In the genomic region with DNA sequence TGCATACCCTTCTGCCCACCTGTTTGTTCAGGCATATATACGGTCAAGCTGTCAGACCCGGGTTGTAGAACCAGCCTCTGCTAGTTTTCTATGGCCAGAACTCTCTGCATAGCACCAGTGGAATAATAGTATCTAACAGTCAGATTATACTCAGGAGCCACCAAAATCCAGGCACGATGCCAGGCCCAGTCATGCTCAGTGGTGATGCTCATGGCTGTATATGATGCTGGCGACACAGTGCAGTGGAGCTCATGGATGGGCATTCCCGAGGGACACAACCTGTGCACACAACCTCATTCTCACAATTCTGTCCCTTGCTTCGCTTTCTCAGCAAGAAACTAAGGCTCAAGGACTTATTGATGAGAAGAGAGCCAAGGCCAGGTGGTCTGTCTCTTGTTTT, we compare ENCODE assay signal across 17 mouse cellular contexts. TPM values are rescaled to one million over a fixed set of nuclear protein-coding genes. Genes with fewer than 3 reads are reported as not detected.
DNase-seq lines count a peak whose midpoint lies in the region; ATAC-seq and TF ChIP-seq lines count a peak whose summit lies in the region.
"Had no signal": no experiment of that assay in that cellular context is flagged by ENCODE, and none has a peak within 500 bp of the region (broad histone marks: within the 10 kb centered on the region; RNA-seq: fewer than 3 reads in every experiment).

No protein-coding gene starts in this region.

- peak overlapping the region; percentile 19; the same call in 1 of the 2 replicates for H3K9ac ChIP-seq in hindbrain, embryonic 13.5 days
- no peak overlapping the region for H3K9ac ChIP-seq in hindbrain, embryonic 11.5 days (ENCODE audit: low read depth, low read length)
- no peak overlapping the region for H3K9ac ChIP-seq in midbrain, postnatal 0 days (replicated peaks; ENCODE audit: low read length, poor library complexity, severe bottlenecking)
- H3K9ac ChIP-seq in midbrain, embryonic 15.5 days = no peak overlapping the region
- no peak overlapping the region for H3K9ac ChIP-seq in lung, postnatal 0 days (replicated peaks; ENCODE audit: low read depth)
- H3K9ac ChIP-seq: liver, embryonic 14.5 days had no signal

- H3K27me3 ChIP-seq in hindbrain, embryonic 13.5 days = no peaks in the 10 kb centered on the region
- no peaks in the 10 kb centered on the region for H3K27me3 ChIP-seq in hindbrain, embryonic 11.5 days (ENCODE audit: control insufficient read depth, insufficient read depth, low read length)
- H3K27me3 ChIP-seq in midbrain, postnatal 0 days (ENCODE audit: insufficient read depth, low read length) = no peaks in the 10 kb centered on the region
- peaks cover 7% of the 10 kb centered on the region; the same call in 1 of the 2 replicates for H3K27me3 ChIP-seq in midbrain, embryonic 15.5 days (replicated peaks)
- H3K27me3 ChIP-seq in lung, postnatal 0 days (replicated peaks; ENCODE audit: insufficient read depth, low read length) = no peaks in the 10 kb centered on the region

- H3K36me3 ChIP-seq in hindbrain, embryonic 13.5 days = no peaks in the 10 kb centered on the region
- H3K36me3 ChIP-seq in hindbrain, embryonic 11.5 days (ENCODE audit: control insufficient read depth, insufficient read depth, low read length) = no peaks in the 10 kb centered on the region
- H3K36me3 ChIP-seq in midbrain, postnatal 0 days (ENCODE audit: insufficient read depth, low read length) = no peaks in the 10 kb centered on the region
- no peaks in the 10 kb centered on the region for H3K36me3 ChIP-seq in midbrain, embryonic 15.5 days (replicated peaks)
- H3K36me3 ChIP-seq in lung, postnatal 0 days (ENCODE audit: insufficient read depth, low read length) = no peaks in the 10 kb centered on the region

- H3K4me1 ChIP-seq in hindbrain, embryonic 13.5 days (replicated peaks) = peaks cover 40% of the 10 kb centered on the region
- H3K4me1 ChIP-seq in hindbrain, embryonic 11.5 days (replicated peaks; ENCODE audit: control insufficient read depth, insufficient read depth, low read length) = peaks cover 3% of the 10 kb centered on the region
- H3K4me1 ChIP-seq in midbrain, postnatal 0 days (ENCODE audit: insufficient read depth, low read length) = no peaks in the 10 kb centered on the region
- no peaks in the 10 kb centered on the region for H3K4me1 ChIP-seq in midbrain, embryonic 15.5 days
- H3K4me1 ChIP-seq in lung, postnatal 0 days (ENCODE audit: insufficient read depth, low read depth, low read length) = no peaks in the 10 kb centered on the region

- no peak for TF ChIP-seq EP300 in lung, postnatal 0 days (IDR thresholded peaks at IDR 0.05)

- DNase-seq in cerebellum, postnatal 10 days = peak; percentile 75 to 76
- no peak for DNase-seq in cerebellum, adult 11 months
- no peak for DNase-seq in hindbrain, embryonic 11.5 days (ENCODE audit: low spot score)
- DNase-seq in midbrain, postnatal 0 days (ENCODE audit: low spot score) = peak; percentile 35
- DNase-seq in right cerebral cortex, postnatal 14 days = peak; percentile 63
- DNase-seq in lung, postnatal 0 days (ENCODE audit: low spot score) = no peak
- DNase-seq: cerebellum, adult 2 months; heart, adult 11 months; kidney, adult 2 months had no signal

- no peak overlapping the region for H3K27ac ChIP-seq in hindbrain, embryonic 13.5 days
- H3K27ac ChIP-seq in hindbrain, embryonic 11.5 days (ENCODE audit: low read depth, low read length) = no peak overlapping the region
- H3K27ac ChIP-seq in midbrain, postnatal 0 days (ENCODE audit: low read depth, low read length) = no peak overlapping the region
- no peak overlapping the region for H3K27ac ChIP-seq in midbrain, embryonic 15.5 days
- H3K27ac ChIP-seq in lung, postnatal 0 days (ENCODE audit: low read length) = no peak overlapping the region
- H3K27ac ChIP-seq: liver, embryonic 14.5 days; macrophage had no signal

- TF ChIP-seq CTCF in midbrain, postnatal 0 days (IDR thresholded peaks at IDR 0.05) = no peak
- TF ChIP-seq CTCF in lung, postnatal 0 days (IDR thresholded peaks at IDR 0.05) = no peak

- H3K4me3 ChIP-seq in hindbrain, embryonic 13.5 days = no peak overlapping the region
- no peak overlapping the region for H3K4me3 ChIP-seq in hindbrain, embryonic 11.5 days (ENCODE audit: low read depth, low read length)
- H3K4me3 ChIP-seq in midbrain, postnatal 0 days (ENCODE audit: low read depth, low read length) = no peak overlapping the region
- H3K4me3 ChIP-seq in midbrain, embryonic 15.5 days = no peak overlapping the region
- no peak overlapping the region for H3K4me3 ChIP-seq in lung, postnatal 0 days (ENCODE audit: low read depth, low read length)
- H3K4me3 ChIP-seq: myocyte had no signal

- no peak for ATAC-seq in hindbrain, embryonic 13.5 days (ENCODE audit: low FRiP score)
- no peak for ATAC-seq in hindbrain, embryonic 11.5 days (ENCODE audit: low FRiP score)
- no peak for ATAC-seq in midbrain, postnatal 0 days (ENCODE audit: low FRiP score)
- no peak for ATAC-seq in midbrain, embryonic 15.5 days (replicated peaks)
- no peak for ATAC-seq in lung, postnatal 0 days
- ATAC-seq: activated CD4-positive, CD25-positive, alpha-beta regulatory T cell, adult 4 months had no signal

- 82% methylated on average over 6 of the region's 6 CpGs for WGBS in hindbrain, embryonic 13.5 days
- WGBS in hindbrain, embryonic 11.5 days = 88% methylated on average over 6 of the region's 6 CpGs
- 85% methylated on average over 6 of the region's 6 CpGs for WGBS in midbrain, postnatal 0 days
- whole genome bisulfite sequencing in midbrain, embryonic 15.5 days = 88% methylated on average over 6 of the region's 6 CpGs
- 82% methylated on average over 6 of the region's 6 CpGs for WGBS in lung, postnatal 0 days

- H3K4me2 ChIP-seq in hindbrain, embryonic 13.5 days = no peak overlapping the region
- H3K4me2 ChIP-seq in hindbrain, embryonic 11.5 days (replicated peaks; ENCODE audit: low read depth, low read length) = no peak overlapping the region
- no peak overlapping the region for H3K4me2 ChIP-seq in midbrain, postnatal 0 days (ENCODE audit: low read depth, low read length, poor library complexity, severe bottlenecking)
- H3K4me2 ChIP-seq in midbrain, embryonic 15.5 days = no peak overlapping the region
- H3K4me2 ChIP-seq in lung, postnatal 0 days (replicated peaks; ENCODE audit: low read depth, low read length) = no peak overlapping the region

- no peaks in the 10 kb centered on the region for H3K9me3 ChIP-seq in hindbrain, embryonic 13.5 days
- no peaks in the 10 kb centered on the region for H3K9me3 ChIP-seq in hindbrain, embryonic 11.5 days (ENCODE audit: control insufficient read depth, low read length)
- H3K9me3 ChIP-seq in midbrain, postnatal 0 days (ENCODE audit: low read length) = no peaks in the 10 kb centered on the region
- H3K9me3 ChIP-seq in midbrain, embryonic 15.5 days = no peaks in the 10 kb centered on the region
- no peaks in the 10 kb centered on the region for H3K9me3 ChIP-seq in lung, postnatal 0 days (ENCODE audit: low read length)

RNA-seq across cellular contexts. Expression of gene Scube1, which starts 58.8 kb away (rescaled TPM):
- polyA plus RNA-seq in hindbrain, embryonic 13.5 days (2015; fragmentation: Nextera tagmentation; extraction: Ambion mirVana) = 13.5 and 16.5 TPM in 2 replicates
- 30.7 and 32.8 TPM in 2 replicates for polyA plus RNA-seq in hindbrain, embryonic 11.5 days (2014; fragmentation: Nextera tagmentation; extraction: Ambion mirVana)
- 14.9 and 19.9 TPM in 2 replicates for total RNA-seq in midbrain, postnatal 0 days (2014; rRNA removed)
- polyA plus RNA-seq in midbrain, postnatal 0 days (2015; fragmentation: Nextera tagmentation; extraction: Ambion mirVana) = 4.7 TPM in 2 replicates
- polyA plus RNA-seq in midbrain, embryonic 15.5 days (2015; fragmentation: Nextera tagmentation; extraction: Ambion mirVana) = 13.4 and 14.8 TPM in 2 replicates
- 1.6 and 1.9 TPM in 2 replicates for polyA plus RNA-seq in lung, postnatal 0 days (2015; fragmentation: Nextera tagmentation; extraction: Ambion mirVana)
- total RNA-seq: MEL had no signal
- polyA plus RNA-seq: activated CD4-positive, CD25-positive, alpha-beta regulatory T cell, adult 4 months; C2C12; macrophage; myocyte had no signal

Comparison
In these comparisons a context has a peak if more than half of its experiments do, and no peak if none do; other contexts are left out.
1. DNase-seq: peak in cerebellum, postnatal 10 days (2 of 2), midbrain, postnatal 0 days (single experiment) and right cerebral cortex, postnatal 14 days (single experiment); none in cerebellum, adult 11 months (single experiment), hindbrain, embryonic 11.5 days (single experiment) and lung, postnatal 0 days (single experiment).